ENCODE assay signal across 10 mouse cellular contexts in genomic region chr12:54874711-54875110, GRCm38 (mm10). TPM values are rescaled to one million over a fixed set of nuclear protein-coding genes. Genes with fewer than 3 reads are reported as not detected.
DNase-seq lines count a peak whose midpoint lies in the region; TF ChIP-seq lines count a peak whose summit lies in the region.
"Had no signal": no experiment of that assay in that cellular context is flagged by ENCODE, and none has a peak within 500 bp of the region (broad histone marks: within the 10 kb centered on the region; RNA-seq: fewer than 3 reads in every experiment).

No protein-coding gene starts in this region.

- H3K27ac ChIP-seq in gastrocnemius, adult 2 months = peak overlapping the region; percentile 86
- H3K27ac ChIP-seq: forebrain, embryonic 13.5 days had no signal

- no peak for TF ChIP-seq CTCF in gastrocnemius, adult 2 months (IDR thresholded peaks at IDR 0.05)

- intact Hi-C loops in gastrocnemius, adult 2 months (cut with DNase I) = no loop called here
- intact Hi-C loops in heart, postnatal 10 days (cut with DNase I) = no loop called here

- no peak overlapping the region for H3K4me3 ChIP-seq in gastrocnemius, adult 2 months
- H3K4me3 ChIP-seq: forebrain, embryonic 13.5 days had no signal

- peak; percentile 11 for DNase-seq in adrenal gland, postnatal 25 days
- DNase-seq in adrenal gland, postnatal 4 days (ENCODE audit: low spot score in 2 of 2) = no peak
- peak; percentile 79 for DNase-seq in gastrocnemius, adult 2 months
- DNase-seq in heart, postnatal 10 days = peak; percentile 62 to 71
- peak; percentile 14 for DNase-seq in lung, postnatal 14 days
- no peak for DNase-seq in cerebellum, adult 11-12 months
- no peak for DNase-seq in layer of hippocampus, adult 9-11 months
- no peak for DNase-seq in layer of hippocampus, postnatal 36 days
- DNase-seq: thymus, postnatal 36 days had no signal

RNA-seq across cellular contexts. Expression of gene Cfl2, which starts 12.0 kb away (rescaled TPM):
- 114 and 143 TPM in 2 replicates for total RNA-seq in adrenal gland, postnatal 25 days (2021)
- 100 to 1,000 TPM; 172 to 180 TPM for total RNA-seq in adrenal gland, postnatal 4 days (2021)
- total RNA-seq in gastrocnemius, adult 2 months (2021) = 100 to 1,000 TPM; 419 to 537 TPM
- 100 to 1,000 TPM; 412 to 465 TPM for total RNA-seq in heart, postnatal 10 days (2021)
- 100 to 1,000 TPM in 1 of 2 experiments, 10 to 100 TPM in 1; 94.3 to 101 TPM for total RNA-seq in layer of hippocampus, postnatal 36 days (2021)

Comparison
In these comparisons a context has a peak if more than half of its experiments do, and no peak if none do; other contexts are left out.
1. DNase-seq: peak in adrenal gland, postnatal 25 days (single experiment), gastrocnemius, adult 2 months (single experiment), heart, postnatal 10 days (2 of 2) and lung, postnatal 14 days (single experiment); none in adrenal gland, postnatal 4 days (0 of 2), cerebellum, adult 11-12 months (single experiment), layer of hippocampus, adult 9-11 months (single experiment) and layer of hippocampus, postnatal 36 days (0 of 2).